Comparison of ENCODE assay signal across 10 mouse cellular contexts in genomic region chr8:95433124-95433523, GRCm38 (mm10). TPM values are rescaled to one million over a fixed set of nuclear protein-coding genes. Genes with fewer than 3 reads are reported as not detected.
DNase-seq lines count a peak whose midpoint lies in the region; ATAC-seq lines count a peak whose summit lies in the region.
"Had no signal": no experiment of that assay in that cellular context is flagged by ENCODE, and none has a peak within 500 bp of the region (broad histone marks: within the 10 kb centered on the region; RNA-seq: fewer than 3 reads in every experiment).

No protein-coding gene starts in this region.

- no peak overlapping the region for H3K27ac ChIP-seq in kidney, embryonic 16.5 days (ENCODE audit: low read length)
- 0 out of 2 replicates have a peak overlapping the region, but pooled peaks have one; percentile 15 for H3K27ac ChIP-seq in embryonic facial prominence, embryonic 14.5 days (replicated peaks; ENCODE audit: low read depth, low read length)
- H3K27ac ChIP-seq in neural tube, embryonic 12.5 days = no peak overlapping the region

- H3K4me1 ChIP-seq in kidney, embryonic 16.5 days (ENCODE audit: insufficient read depth, low read length) = peaks cover 37% of the 10 kb centered on the region
- H3K4me1 ChIP-seq in embryonic facial prominence, embryonic 14.5 days (ENCODE audit: control insufficient read depth, insufficient read depth, low read length) = peaks cover 28% of the 10 kb centered on the region
- peaks cover 52% of the 10 kb centered on the region for H3K4me1 ChIP-seq in neural tube, embryonic 12.5 days

- peak overlapping the region; percentile 69 for H3K4me2 ChIP-seq in kidney, embryonic 16.5 days (replicated peaks; ENCODE audit: low read depth, low read length)
- peak overlapping the region; percentile 81 for H3K4me2 ChIP-seq in embryonic facial prominence, embryonic 14.5 days (ENCODE audit: low read depth, low read length)
- H3K4me2 ChIP-seq in neural tube, embryonic 12.5 days (replicated peaks) = peak overlapping the region; percentile 85

- intact Hi-C loops in left cerebral cortex, postnatal 10 days (cut with DNase I) = loop anchor here (5.0 kb wide), 1 partner anchor 81 kb away; the partner anchor contains the start of gene Mmp15
- intact Hi-C loops in left cerebral cortex, postnatal 36 days (cut with DNase I) = loop anchor here (5.0 kb wide), 1 partner anchor 186 kb away; no protein-coding TSS in a partner anchor

- H3K4me3 ChIP-seq in kidney, embryonic 16.5 days (ENCODE audit: low read length) = peak overlapping the region; percentile 77
- H3K4me3 ChIP-seq in embryonic facial prominence, embryonic 14.5 days (ENCODE audit: low read depth, low read length) = peak overlapping the region; percentile 90
- no peak overlapping the region for H3K4me3 ChIP-seq in neural tube, embryonic 12.5 days

- ATAC-seq in kidney, embryonic 16.5 days (ENCODE audit: low FRiP score, low TSS enrichment) = no peak
- ATAC-seq in embryonic facial prominence, embryonic 14.5 days (ENCODE audit: low read depth) = no peak
- no peak for ATAC-seq in neural tube, embryonic 12.5 days (ENCODE audit: low FRiP score, low read depth)

- no peaks in the 10 kb centered on the region for H3K9me3 ChIP-seq in kidney, embryonic 16.5 days (ENCODE audit: low read length)
- H3K9me3 ChIP-seq in embryonic facial prominence, embryonic 14.5 days (ENCODE audit: control insufficient read depth, low read length) = no peaks in the 10 kb centered on the region
- no peaks in the 10 kb centered on the region for H3K9me3 ChIP-seq in neural tube, embryonic 12.5 days

- H3K27me3 ChIP-seq in kidney, embryonic 16.5 days (ENCODE audit: insufficient read depth, low read length) = no peaks in the 10 kb centered on the region
- no peaks in the 10 kb centered on the region for H3K27me3 ChIP-seq in embryonic facial prominence, embryonic 14.5 days (replicated peaks; ENCODE audit: control insufficient read depth, insufficient read depth, low read length)
- no peaks in the 10 kb centered on the region for H3K27me3 ChIP-seq in neural tube, embryonic 12.5 days (replicated peaks)

- 60% methylated on average over 4 of the region's 4 CpGs for WGBS in kidney, embryonic 16.5 days
- WGBS in embryonic facial prominence, embryonic 14.5 days = 63% methylated on average over 4 of the region's 4 CpGs
- WGBS in neural tube, embryonic 12.5 days = 70% methylated on average over 4 of the region's 4 CpGs

- no peaks in the 10 kb centered on the region for H3K36me3 ChIP-seq in kidney, embryonic 16.5 days (ENCODE audit: insufficient read depth, low read length)
- H3K36me3 ChIP-seq in embryonic facial prominence, embryonic 14.5 days (ENCODE audit: control insufficient read depth, insufficient read depth, low read length) = no peaks in the 10 kb centered on the region
- H3K36me3 ChIP-seq in neural tube, embryonic 12.5 days = no peaks in the 10 kb centered on the region

- H3K9ac ChIP-seq in kidney, embryonic 16.5 days (replicated peaks; ENCODE audit: low read length) = peak overlapping the region; percentile 80
- H3K9ac ChIP-seq in embryonic facial prominence, embryonic 14.5 days (ENCODE audit: low read depth, low read length) = peak overlapping the region; percentile 94
- peak overlapping the region; percentile 84 for H3K9ac ChIP-seq in neural tube, embryonic 12.5 days

- no peak for DNase-seq in kidney, adult 9 months
- no peak for DNase-seq in embryonic facial prominence, embryonic 14.5 days (ENCODE audit: low spot score)
- peak; percentile 26 for DNase-seq in induced T-regulatory cell, adult 2 months (ENCODE audit: low read depth)
- DNase-seq in left cerebral cortex, postnatal 10 days (ENCODE audit: extremely low spot score in 1 of 2, low spot score in 2 of 2) = no peak
- DNase-seq in left cerebral cortex, postnatal 36 days (ENCODE audit: low spot score in 2 of 2) = no peak
- DNase-seq in adrenal gland, adult 2 months = no peak
- DNase-seq: adrenal gland, postnatal 36 days; kidney, adult 18-20 months had no signal

RNA-seq across cellular contexts. Expression of gene Cfap20, which starts 1.5 kb away (rescaled TPM):
- 145 and 147 TPM in 2 replicates for polyA plus RNA-seq in kidney, embryonic 16.5 days (2015; fragmentation: Nextera tagmentation; extraction: Ambion mirVana)
- 150 and 152 TPM in 2 replicates for polyA plus RNA-seq in embryonic facial prominence, embryonic 14.5 days (2014; fragmentation: Nextera tagmentation; extraction: Ambion mirVana)
- polyA plus RNA-seq in neural tube, embryonic 12.5 days (2016; fragmentation: Nextera tagmentation; extraction: Ambion mirVana) = 124 and 127 TPM in 2 replicates
- total RNA-seq in left cerebral cortex, postnatal 10 days (2021) = 10 to 100 TPM; 69.4 to 72.6 TPM
- 10 to 100 TPM; 49.3 to 66.1 TPM for total RNA-seq in left cerebral cortex, postnatal 36 days (2021)
- total RNA-seq in adrenal gland, adult 2 months (2021) = 10 to 100 TPM; 40.7 to 42.4 TPM
- 49.1 and 62.3 TPM in 2 replicates for polyA plus RNA-seq in adrenal gland, adult 2 months (2012; rRNA removed)

RNA-seq across cellular contexts. Expression of gene Csnk2a2, which starts 56.7 kb away (rescaled TPM):
- 8.0 and 8.7 TPM in 2 replicates for polyA plus RNA-seq in kidney, embryonic 16.5 days (2015; fragmentation: Nextera tagmentation; extraction: Ambion mirVana)
- 18.7 and 22.5 TPM in 2 replicates for polyA plus RNA-seq in embryonic facial prominence, embryonic 14.5 days (2014; fragmentation: Nextera tagmentation; extraction: Ambion mirVana)
- polyA plus RNA-seq in neural tube, embryonic 12.5 days (2016; fragmentation: Nextera tagmentation; extraction: Ambion mirVana) = 9.1 and 12.6 TPM in 2 replicates
- 100 to 1,000 TPM in 1 of 2 experiments, 10 to 100 TPM in 1; 93.5 to 101 TPM for total RNA-seq in left cerebral cortex, postnatal 10 days (2021)
- 10 to 100 TPM; 77.7 to 90.3 TPM for total RNA-seq in left cerebral cortex, postnatal 36 days (2021)
- 10 to 100 TPM; 59.4 to 86.9 TPM for total RNA-seq in adrenal gland, adult 2 months (2021)
- 10.0 and 13.9 TPM in 2 replicates for polyA plus RNA-seq in adrenal gland, adult 2 months (2012; rRNA removed)
